Mouse (Mus musculus): Measurements from ENCODE around the gene Tmem220.

- TF ChIP-seq CTCF (IDR thresholded peaks at IDR 0.05; ENCODE audit: low read depth, low read length), result peak; percentile 36; the same call in 1 of the 2 replicates
- TF ChIP-seq POLR2A (IDR thresholded peaks at IDR 0.05; ENCODE audit: extremely low read depth, insufficient read depth, low read length), result no peak
Observed at GRCm38 (mm10) chr11:67039799-67040198, 14.8 kb downstream of the Tmem220 start.
